Mouse (Mus musculus): Measurements from ENCODE around the gene Fam120b. TPM values are rescaled to one million over a fixed set of nuclear protein-coding genes. Genes with fewer than 3 reads are reported as not detected.

Gene Fam120b
- polyA plus RNA-seq, 1 experiment from 2014 or later: 30.6 TPM

DNA sequence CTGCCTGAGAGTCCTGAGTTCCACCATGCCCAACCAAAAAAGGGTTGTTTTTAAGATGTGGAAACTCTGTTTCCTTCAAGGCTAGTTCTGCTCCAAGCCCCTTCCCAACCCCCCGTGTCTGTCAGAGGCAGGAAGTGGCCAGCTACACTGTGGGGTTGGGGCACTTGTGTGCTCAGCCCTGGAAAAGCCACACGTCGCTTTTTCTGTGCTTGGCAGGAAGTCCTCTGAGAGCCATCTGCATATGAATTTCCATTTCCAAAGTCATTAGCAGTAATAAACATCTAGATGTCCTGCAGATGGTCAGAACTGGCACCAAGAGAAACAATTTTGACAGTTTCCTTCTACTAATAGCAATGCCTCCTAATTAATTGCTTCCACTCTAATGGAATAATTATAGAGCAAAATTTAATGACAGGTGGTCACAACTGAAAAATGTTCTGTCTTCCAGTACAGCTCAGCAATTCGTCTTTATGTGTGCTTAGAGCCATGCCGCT is 35.1 kb downstream of the Fam120b start:
- Histone ChIP-seq H3K4me3 (ENCODE audit: low read depth, low read length) (no peak overlapping the region), H3K4me2 (ENCODE audit: low read depth, low read length) (no peak overlapping the region), H3K4me1 (ENCODE audit: control insufficient read depth, insufficient read depth, low read length) (no peaks in the 10 kb centered on the region), H3K36me3 (replicated peaks; ENCODE audit: control insufficient read depth, insufficient read depth, low read depth, low read length) (no peaks in the 10 kb centered on the region; the same call in none of the 2 replicates), H3K27ac (replicated peaks; ENCODE audit: low read depth, low read length) (no peak overlapping the region), H3K9ac (replicated peaks; ENCODE audit: low read length) (no peak overlapping the region), H3K27me3 (ENCODE audit: control insufficient read depth, insufficient read depth, low read length) (no peaks in the 10 kb centered on the region), H3K9me3 (replicated peaks; ENCODE audit: control insufficient read depth, low read length) (no peaks in the 10 kb centered on the region)
- DNase-seq (ENCODE audit: low spot score) (no peak), ATAC-seq (replicated peaks; ENCODE audit: insufficient number of reproducible peaks, low FRiP score, low TSS enrichment, low read depth) (no peak)
- WGBS: 64% methylated on average over 5 of the region's 5 CpGs

- ATAC-seq (replicated peaks; ENCODE audit: insufficient number of reproducible peaks, low FRiP score, low TSS enrichment, low read depth): no peak
- no peak for DNase-seq (ENCODE audit: low spot score)
- WGBS: 91% methylated on average over 4 of the region's 4 CpGs
- H3K27me3 ChIP-seq (ENCODE audit: control insufficient read depth, insufficient read depth, low read length): no peaks in the 10 kb centered on the region
- no peak overlapping the region for H3K4me2 ChIP-seq (ENCODE audit: low read depth, low read length)
- H3K36me3 ChIP-seq (replicated peaks; ENCODE audit: control insufficient read depth, insufficient read depth, low read depth, low read length): no peaks in the 10 kb centered on the region; the same call in none of the 2 replicates
- H3K27ac ChIP-seq (replicated peaks; ENCODE audit: low read depth, low read length): no peak overlapping the region
- no peaks in the 10 kb centered on the region for H3K9me3 ChIP-seq (replicated peaks; ENCODE audit: control insufficient read depth, low read length)
- H3K9ac ChIP-seq (replicated peaks; ENCODE audit: low read length): no peak overlapping the region
- no peak overlapping the region for H3K4me3 ChIP-seq (ENCODE audit: low read depth, low read length)
- no peaks in the 10 kb centered on the region for H3K4me1 ChIP-seq (ENCODE audit: control insufficient read depth, insufficient read depth, low read length)
Observed at GRCm38 (mm10) chr17:15431551-15431950, 35.5 kb downstream of the Fam120b start.

DNA sequence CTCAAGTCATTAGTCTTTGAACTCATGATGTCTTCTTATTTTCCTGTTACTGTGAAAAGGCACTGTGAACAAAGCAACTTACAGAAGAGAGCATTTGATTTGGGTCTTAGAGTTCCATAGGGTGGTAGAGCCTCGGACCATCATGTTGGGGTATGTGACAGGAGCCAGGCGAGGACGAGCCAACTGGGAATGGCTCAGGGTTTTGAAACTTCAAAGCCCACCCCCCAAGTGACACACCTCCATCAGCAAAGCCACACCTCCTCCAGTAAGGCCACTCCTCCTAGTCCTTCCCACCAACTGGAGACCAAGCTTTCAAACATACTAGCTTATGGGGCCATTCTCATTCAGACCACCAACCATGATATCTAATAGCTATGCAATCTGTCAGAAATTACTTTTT is 36.0 kb downstream of the Fam120b start:
- Histone ChIP-seq H3K27me3 (ENCODE audit: control insufficient read depth, insufficient read depth, low read length) (no peaks in the 10 kb centered on the region), H3K27ac (replicated peaks; ENCODE audit: low read depth, low read length) (no peak overlapping the region), H3K4me1 (ENCODE audit: control insufficient read depth, insufficient read depth, low read length) (no peaks in the 10 kb centered on the region), H3K9me3 (replicated peaks; ENCODE audit: control insufficient read depth, low read length) (no peaks in the 10 kb centered on the region), H3K36me3 (replicated peaks; ENCODE audit: control insufficient read depth, insufficient read depth, low read depth, low read length) (no peaks in the 10 kb centered on the region; the same call in none of the 2 replicates), H3K4me2 (ENCODE audit: low read depth, low read length) (no peak overlapping the region), H3K4me3 (ENCODE audit: low read depth, low read length) (no peak overlapping the region), H3K9ac (replicated peaks; ENCODE audit: low read length) (no peak overlapping the region)
- ATAC-seq (replicated peaks; ENCODE audit: insufficient number of reproducible peaks, low FRiP score, low TSS enrichment, low read depth) (no peak), DNase-seq (ENCODE audit: low spot score) (no peak)
- WGBS: 75% methylated on average over 3 of the region's 3 CpGs

- Histone ChIP-seq H3K9me3 (replicated peaks; ENCODE audit: control insufficient read depth, low read length) (no peaks in the 10 kb centered on the region), H3K4me1 (ENCODE audit: control insufficient read depth, insufficient read depth, low read length) (no peaks in the 10 kb centered on the region), H3K36me3 (replicated peaks; ENCODE audit: control insufficient read depth, insufficient read depth, low read depth, low read length) (no peaks in the 10 kb centered on the region; the same call in 1 of the 2 replicates), H3K4me3 (ENCODE audit: low read depth, low read length) (no peak overlapping the region), H3K27me3 (ENCODE audit: control insufficient read depth, insufficient read depth, low read length) (no peaks in the 10 kb centered on the region), H3K27ac (replicated peaks; ENCODE audit: low read depth, low read length) (no peak overlapping the region), H3K4me2 (ENCODE audit: low read depth, low read length) (no peak overlapping the region), H3K9ac (replicated peaks; ENCODE audit: low read length) (no peak overlapping the region)
- DNase-seq (ENCODE audit: low spot score): no peak
- 83% methylated on average over 3 of the region's 3 CpGs for WGBS
- no peak for ATAC-seq (replicated peaks; ENCODE audit: insufficient number of reproducible peaks, low FRiP score, low TSS enrichment, low read depth)
Observed at GRCm38 (mm10) chr17:15434748-15435147, 38.7 kb downstream of the Fam120b start.

GRCm38 (mm10) chr17:15440067-15440462 is 44.1 kb downstream of the Fam120b start:
- 60% methylated on average over 8 of the region's 8 CpGs for WGBS
- no peaks in the 10 kb centered on the region for H3K9me3 ChIP-seq (replicated peaks; ENCODE audit: control insufficient read depth, low read length)
- no peak overlapping the region for H3K9ac ChIP-seq (replicated peaks; ENCODE audit: low read length)
- peak overlapping the region; percentile 11; the same call in 1 of the 2 replicates for H3K4me2 ChIP-seq (ENCODE audit: low read depth, low read length)
- peaks cover 3% of the 10 kb centered on the region for H3K4me1 ChIP-seq (ENCODE audit: control insufficient read depth, insufficient read depth, low read length)
- H3K36me3 ChIP-seq (replicated peaks; ENCODE audit: control insufficient read depth, insufficient read depth, low read depth, low read length): no peaks in the 10 kb centered on the region
- H3K27ac ChIP-seq (replicated peaks; ENCODE audit: low read depth, low read length): peak overlapping the region; percentile 44; the same call in 1 of the 2 replicates
- ATAC-seq (replicated peaks; ENCODE audit: insufficient number of reproducible peaks, low FRiP score, low TSS enrichment, low read depth) (no peak), DNase-seq (ENCODE audit: low spot score) (no peak)
- no peaks in the 10 kb centered on the region for H3K27me3 ChIP-seq (ENCODE audit: control insufficient read depth, insufficient read depth, low read length)
- no peak overlapping the region for H3K4me3 ChIP-seq (ENCODE audit: low read depth, low read length)

GRCm38 (mm10) chr17:15440463-15441121 is 44.6 kb downstream of the Fam120b start:
- peak; percentile 93 for ATAC-seq (replicated peaks; ENCODE audit: insufficient number of reproducible peaks, low FRiP score, low TSS enrichment, low read depth)
- Histone ChIP-seq H3K27ac (replicated peaks; ENCODE audit: low read depth, low read length) (peak overlapping the region; percentile 44; the same call in 1 of the 2 replicates), H3K27me3 (ENCODE audit: control insufficient read depth, insufficient read depth, low read length) (no peaks in the 10 kb centered on the region), H3K9ac (replicated peaks; ENCODE audit: low read length) (no peak overlapping the region), H3K36me3 (replicated peaks; ENCODE audit: control insufficient read depth, insufficient read depth, low read depth, low read length) (no peaks in the 10 kb centered on the region), H3K4me1 (ENCODE audit: control insufficient read depth, insufficient read depth, low read length) (peaks cover 3% of the 10 kb centered on the region), H3K4me3 (ENCODE audit: low read depth, low read length) (no peak overlapping the region), H3K9me3 (replicated peaks; ENCODE audit: control insufficient read depth, low read length) (no peaks in the 10 kb centered on the region), H3K4me2 (ENCODE audit: low read depth, low read length) (peak overlapping the region; percentile 21)
- DNase-seq (ENCODE audit: low spot score): peak; percentile 79
- WGBS: 8% methylated on average over 11 of the region's 11 CpGs

- peaks cover 1% of the 10 kb centered on the region for H3K4me1 ChIP-seq (ENCODE audit: control insufficient read depth, insufficient read depth, low read length)
- WGBS: 84% methylated on average over 3 of the region's 3 CpGs
- DNase-seq (ENCODE audit: low spot score) (no peak), ATAC-seq (replicated peaks; ENCODE audit: insufficient number of reproducible peaks, low FRiP score, low TSS enrichment, low read depth) (no peak)
- no peak overlapping the region for H3K4me3 ChIP-seq (ENCODE audit: low read depth, low read length)
- H3K27ac ChIP-seq (replicated peaks; ENCODE audit: low read depth, low read length): no peak overlapping the region
- no peaks in the 10 kb centered on the region for H3K27me3 ChIP-seq (ENCODE audit: control insufficient read depth, insufficient read depth, low read length)
- H3K9me3 ChIP-seq (replicated peaks; ENCODE audit: control insufficient read depth, low read length): no peaks in the 10 kb centered on the region
- no peak overlapping the region for H3K4me2 ChIP-seq (ENCODE audit: low read depth, low read length)
- H3K36me3 ChIP-seq (replicated peaks; ENCODE audit: control insufficient read depth, insufficient read depth, low read depth, low read length): no peaks in the 10 kb centered on the region
- H3K9ac ChIP-seq (replicated peaks; ENCODE audit: low read length): no peak overlapping the region
Observed at GRCm38 (mm10) chr17:15445421-15445820, 49.4 kb downstream of the Fam120b start.

DNA sequence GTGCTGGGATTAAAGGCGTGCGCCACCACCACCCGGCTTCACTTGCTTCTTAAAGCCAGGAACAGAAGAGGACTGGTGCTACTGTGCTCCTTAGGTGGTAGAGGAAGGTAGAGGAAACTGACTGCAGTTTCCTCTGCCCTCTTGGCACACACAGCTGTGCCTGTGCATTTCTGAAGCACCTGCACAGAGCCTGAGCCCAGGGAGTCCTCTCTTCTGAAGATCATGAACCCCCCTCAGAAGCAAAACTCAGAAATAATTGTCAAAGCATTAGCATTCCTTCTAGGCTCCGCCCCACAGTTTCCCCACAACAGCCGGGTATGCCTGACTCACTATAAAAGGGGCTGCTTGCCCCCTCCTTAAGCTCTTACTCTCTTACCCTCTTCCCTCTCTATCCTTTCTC is 51.8 kb downstream of the Fam120b start:
- Histone ChIP-seq H3K4me1 (ENCODE audit: control insufficient read depth, insufficient read depth, low read length) (no peaks in the 10 kb centered on the region), H3K4me3 (ENCODE audit: low read depth, low read length) (no peak overlapping the region), H3K36me3 (replicated peaks; ENCODE audit: control insufficient read depth, insufficient read depth, low read depth, low read length) (no peaks in the 10 kb centered on the region), H3K27ac (replicated peaks; ENCODE audit: low read depth, low read length) (no peak overlapping the region), H3K9ac (replicated peaks; ENCODE audit: low read length) (no peak overlapping the region), H3K27me3 (ENCODE audit: control insufficient read depth, insufficient read depth, low read length) (no peaks in the 10 kb centered on the region), H3K4me2 (ENCODE audit: low read depth, low read length) (no peak overlapping the region), H3K9me3 (replicated peaks; ENCODE audit: control insufficient read depth, low read length) (no peaks in the 10 kb centered on the region)
- 70% methylated on average over 5 of the region's 5 CpGs for WGBS
- ATAC-seq (replicated peaks; ENCODE audit: insufficient number of reproducible peaks, low FRiP score, low TSS enrichment, low read depth): no peak
- no peak for DNase-seq (ENCODE audit: low spot score)

All from embryonic facial prominence, embryonic 11.5 days (tissue).